Mouse (Mus musculus) splenic B cell, adult 2 months (primary cell): ENCODE measurements at regions not wholly inside any gene's neighbourhood (a gene's known extent, or its start where the extent isn't known, plus 50 kb on each side); places are given as distances from the start of the nearest gene placed in this dataset.
"Not testable (repeated sequence)": the region's sequence is repeated elsewhere in the genome, so short reads cannot be mapped to it uniquely, and the experiment has no call there.

Experiments used
- DNase-seq: peaks from one replicate; pipeline ENCODE4 v3.0.0-alpha.2; 2011; ENCODE audit warnings: low read depth, low spot score
- H3K27me3 ChIP-seq: 2 replicates; pipeline ENCODE4 v1.6.1; 2012; ENCODE audit warnings: mild to moderate bottlenecking, low read length, moderate library complexity, mixed read lengths; ENCODE audit not compliant: control insufficient read depth, poor library complexity, insufficient read depth, severe bottlenecking
- H3K36me3 ChIP-seq: 2 replicates; pipeline ENCODE4 v1.6.1; 2012; ENCODE audit warnings: mild to moderate bottlenecking, low read length, moderate library complexity, mixed read lengths; ENCODE audit not compliant: control insufficient read depth, poor library complexity, insufficient read depth, severe bottlenecking

GRCm38 (mm10) chr2:166461103-166461502 is 252.5 kb downstream of the Prex1 start:
- DNase-seq: no peak
- no peaks in the 10 kb centered on the region for H3K27me3 ChIP-seq
- H3K36me3 ChIP-seq: no peaks in the 10 kb centered on the region

DNA sequence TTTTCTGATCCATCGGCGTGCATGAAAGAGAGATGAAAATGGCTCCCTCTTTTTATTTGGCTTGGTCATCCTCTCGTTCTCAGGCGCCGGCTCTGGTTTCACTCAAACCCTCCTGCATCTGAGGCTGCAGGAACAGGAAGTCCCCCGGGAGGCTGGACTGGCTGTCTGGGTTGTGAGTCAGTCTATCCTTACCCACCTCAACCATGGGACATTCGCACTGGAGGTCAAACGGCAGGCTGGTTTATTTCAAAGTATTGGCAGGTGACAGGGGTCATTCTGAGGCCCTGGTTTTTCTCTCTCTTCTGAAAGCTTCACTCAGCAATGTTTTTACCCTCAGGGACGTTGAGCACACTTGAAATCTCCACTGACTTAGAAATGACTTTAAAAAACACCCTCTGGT is 253.7 kb downstream of the Prex1 start:
- no peak for DNase-seq
- Histone ChIP-seq H3K27me3 (no peaks in the 10 kb centered on the region), H3K36me3 (no peaks in the 10 kb centered on the region)

- Histone ChIP-seq H3K27me3 (no peaks in the 10 kb centered on the region), H3K36me3 (no peaks in the 10 kb centered on the region)
- DNase-seq: no peak
Measured at GRCm38 (mm10) chr2:166458953-166459352, 254.7 kb downstream of the Prex1 start.

DNA sequence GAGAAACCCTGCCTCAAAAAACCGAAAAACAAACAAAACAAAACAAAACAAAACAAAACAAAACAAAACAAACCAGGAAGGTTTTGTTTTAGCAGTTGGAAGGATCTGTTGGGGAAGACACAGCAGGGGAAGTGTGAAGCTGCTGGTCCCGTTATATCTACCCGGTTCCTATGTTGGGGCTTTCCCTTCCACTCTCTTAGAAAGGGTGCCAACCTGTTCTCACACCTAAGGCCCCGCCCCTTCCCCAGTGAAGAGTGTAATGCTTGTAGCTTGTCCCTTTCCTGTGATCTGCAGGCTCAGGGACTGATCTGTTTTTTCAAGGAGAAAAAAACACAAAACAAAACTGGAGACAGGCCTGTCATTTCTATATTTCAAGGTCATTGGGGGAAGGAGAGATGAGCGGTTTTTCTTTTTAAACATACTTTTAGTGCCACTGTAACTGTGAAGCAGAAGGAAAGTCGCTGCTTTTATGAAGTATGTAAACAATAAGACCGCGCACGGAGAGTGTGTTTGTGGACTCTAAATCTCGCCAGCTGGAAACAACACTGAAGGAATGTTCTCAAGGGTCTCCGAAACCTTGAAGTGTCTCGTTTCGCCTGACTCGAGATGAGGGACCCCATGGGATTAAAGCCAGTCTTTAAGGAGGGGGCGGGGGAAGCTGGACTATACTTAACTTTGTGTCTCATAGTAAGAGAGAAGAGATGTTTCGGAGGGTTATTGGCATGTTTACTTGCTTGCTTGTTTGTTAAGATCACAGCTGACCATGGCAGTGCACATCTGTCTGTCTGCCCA is 256.1 kb downstream of the Prex1 start:
- H3K27me3 ChIP-seq: no peaks in the 10 kb centered on the region
- no peaks in the 10 kb centered on the region for H3K36me3 ChIP-seq
- peak; percentile 70 for DNase-seq

GRCm38 (mm10) chr2:166454160-166454888 is 259.3 kb downstream of the Prex1 start:
- H3K36me3 ChIP-seq, DNase-seq, H3K27me3 ChIP-seq: not testable (repeated sequence)

DNA sequence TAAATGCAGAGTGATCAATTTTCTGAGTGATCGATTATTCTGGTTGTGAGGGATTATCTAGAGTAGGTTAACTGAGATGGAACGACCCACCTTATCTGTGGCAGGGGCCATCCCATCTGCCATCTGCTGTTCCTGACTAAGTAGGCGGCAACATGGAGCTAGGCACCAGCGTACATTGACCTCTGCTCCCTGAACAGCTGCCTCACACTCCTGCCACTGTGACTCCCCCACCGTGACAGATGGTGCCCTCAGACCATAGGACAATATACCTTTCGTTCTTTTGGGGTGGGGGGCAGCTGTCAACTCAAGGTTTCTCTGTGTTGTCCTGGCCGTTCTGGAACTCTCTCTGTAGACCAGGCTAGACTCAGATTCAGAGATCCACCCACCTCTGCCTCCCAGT is 262.7 kb downstream of the Prex1 start:
- Histone ChIP-seq H3K27me3 (no peaks in the 10 kb centered on the region), H3K36me3 (no peaks in the 10 kb centered on the region)
- DNase-seq: no peak

DNA sequence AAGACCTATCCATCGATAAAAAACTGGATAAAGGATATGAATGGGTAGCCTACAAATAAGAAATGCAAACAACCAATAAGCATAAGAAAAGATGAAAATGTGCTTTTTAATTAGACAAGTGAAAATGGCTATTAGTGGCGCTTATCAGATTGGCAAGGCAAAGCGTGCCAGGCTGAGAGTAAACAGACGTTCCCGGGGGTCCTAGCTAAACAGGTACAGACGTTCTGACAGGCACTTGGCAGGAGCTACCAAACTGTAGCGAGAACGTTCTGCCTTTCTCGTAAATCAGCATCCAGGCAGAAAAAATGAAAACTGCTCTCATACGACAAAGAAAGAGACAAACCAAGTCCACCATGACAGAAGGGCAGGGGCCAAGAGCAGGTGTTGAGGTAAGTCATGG is 263.3 kb downstream of the Prex1 start:
- no peak for DNase-seq
- no peaks in the 10 kb centered on the region for H3K27me3 ChIP-seq

DNA sequence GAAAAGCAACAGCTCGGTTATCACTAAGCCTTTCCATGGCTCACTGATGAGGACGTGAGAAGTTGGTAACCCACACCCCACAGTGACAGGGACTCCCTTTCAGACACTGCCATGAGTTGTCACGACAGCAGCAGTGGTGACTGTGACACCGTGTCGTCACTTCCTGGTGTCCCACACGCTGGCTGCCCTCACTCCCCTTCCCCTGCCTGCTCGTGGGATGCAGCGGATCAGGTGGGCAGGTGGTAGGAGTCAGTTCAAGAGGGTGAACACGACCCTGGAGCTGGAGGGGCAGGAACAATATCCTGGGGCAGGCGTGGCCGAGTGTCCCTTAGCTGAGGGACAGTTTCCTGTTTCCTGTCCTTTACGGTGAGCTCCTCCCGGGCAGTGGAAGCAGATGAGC is 264.9 kb downstream of the Prex1 start:
- H3K36me3 ChIP-seq: no peaks in the 10 kb centered on the region
- DNase-seq: peak; percentile 57
- no peaks in the 10 kb centered on the region for H3K27me3 ChIP-seq

More for the DNA sequence above, 263.3 kb downstream of the Prex1 start:
- H3K36me3 ChIP-seq: no peaks in the 10 kb centered on the region

GRCm38 (mm10) chr2:166448161-166448560 is 265.5 kb downstream of the Prex1 start:
- DNase-seq: no peak
- Histone ChIP-seq H3K36me3 (no peaks in the 10 kb centered on the region), H3K27me3 (no peaks in the 10 kb centered on the region)

GRCm38 (mm10) chr2:166446536-166446935 is 267.1 kb downstream of the Prex1 start:
- no peaks in the 10 kb centered on the region for H3K36me3 ChIP-seq
- H3K27me3 ChIP-seq: no peaks in the 10 kb centered on the region
- peak; percentile 80 for DNase-seq

DNA sequence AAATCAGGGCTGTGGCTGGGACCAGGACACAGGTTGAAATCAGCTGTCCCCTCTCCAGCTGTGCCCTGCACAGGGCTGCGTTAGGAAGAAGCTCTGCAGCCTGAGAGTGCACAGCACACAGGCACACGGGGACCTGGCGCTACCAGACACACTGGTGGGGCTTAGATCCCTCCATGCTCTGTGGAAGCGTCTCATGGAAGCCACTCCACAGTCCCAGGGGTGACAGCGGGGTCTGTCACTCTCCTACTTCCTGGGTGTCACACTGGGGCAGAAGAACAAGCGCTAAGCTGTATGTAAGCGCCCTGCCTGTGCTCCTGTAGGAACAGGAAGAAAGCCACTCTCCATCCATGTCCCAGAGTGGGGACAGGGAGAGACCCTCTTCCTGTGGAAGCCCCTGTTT is 267.8 kb downstream of the Prex1 start:
- not testable (repeated sequence) for H3K27me3 ChIP-seq, DNase-seq

DNA sequence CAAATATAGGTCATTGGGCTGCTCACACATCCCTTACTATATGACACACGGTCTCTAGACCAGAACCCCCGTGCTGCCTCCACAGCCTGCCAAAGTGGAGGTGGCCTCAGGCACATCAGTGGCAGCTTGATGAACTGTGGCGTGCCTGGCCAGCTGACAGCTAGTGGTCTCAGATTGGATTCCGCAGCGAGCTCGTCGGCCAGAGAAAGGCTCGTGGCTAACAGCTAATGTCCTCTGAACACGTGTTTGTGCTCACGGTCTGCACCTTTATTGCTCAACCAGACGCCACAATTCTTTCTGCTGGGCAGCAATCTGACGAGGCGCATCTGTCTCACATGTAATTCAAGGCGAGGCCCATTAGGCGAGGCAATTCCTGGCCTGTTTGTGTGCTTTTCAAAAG is 270.6 kb downstream of the Prex1 start:
- DNase-seq: no peak
- H3K36me3 ChIP-seq: no peaks in the 10 kb centered on the region
- H3K27me3 ChIP-seq: no peaks in the 10 kb centered on the region

More for the DNA sequence above, 267.8 kb downstream of the Prex1 start:
- H3K36me3 ChIP-seq: not testable (repeated sequence)

GRCm38 (mm10) chr2:166439847-166440775 is 273.5 kb downstream of the Prex1 start:
- Histone ChIP-seq H3K36me3 (no peaks in the 10 kb centered on the region), H3K27me3 (no peaks in the 10 kb centered on the region)
- DNase-seq: peak; percentile 69

GRCm38 (mm10) chr2:166438207-166438606 is 275.4 kb downstream of the Prex1 start:
- no peaks in the 10 kb centered on the region for H3K36me3 ChIP-seq
- DNase-seq: no peak
- no peaks in the 10 kb centered on the region for H3K27me3 ChIP-seq
